Mouse (Mus musculus) stomach, postnatal 0 days (tissue): Measurements from ENCODE around the gene 2610507B11Rik.

ENCODE experiments used
- CTCF ChIP-seq: IDR thresholded peaks from 2 replicates; pipeline ENCODE4 v1.5.1; 2016; ENCODE audit warnings: antibody characterized with exemption, low read depth, mild to moderate bottlenecking, moderate library complexity
- EP300 ChIP-seq: optimal IDR thresholded peaks from 2 replicates; pipeline ENCODE3; 2016; ENCODE audit warnings: antibody characterized with exemption

GRCm38 (mm10) chr11:78278853-78279252, 17.3 kb downstream of the 2610507B11Rik start:
- TF ChIP-seq CTCF (no peak), EP300 (no peak)
